Mouse (Mus musculus) frontal cortex, adult 2 months (tissue): ENCODE results near the gene Zdhhc4. TPM values are rescaled to one million over a fixed set of nuclear protein-coding genes. Genes with fewer than 3 reads are reported as not detected.

Source experiments
- DNase-seq, 2 experiments: peaks; one replicate each; pipeline ENCODE4 v3.0.0; 2022; ENCODE audit warnings: low spot score in 1 of 2; ENCODE audit errors: extremely low spot score in 1 of 2
- polyA plus RNA-seq: library from polyadenylated mRNA; depleted of rRNA; stranded (reverse); fragments of >200 nt; gene quantifications from 2 replicates; pipeline ENCODE4 v1.2.3, GENCODE M21; 2012; rRNA removed

The Zdhhc4 gene
- 68.2 and 75.4 TPM in 2 replicates for polyA plus RNA-seq

- DNase-seq, result peak; percentile 58 to 96
Measured at GRCm38 (mm10) chr5:143328690-143329495, at the start of gene Zdhhc4. Gene Zdhhc4 (minus strand): TSS chr5:143329256.

GRCm38 (mm10) chr5:143376156-143376555, 47.1 kb upstream of the Zdhhc4 start:
- no peak for DNase-seq

GRCm38 (mm10) chr5:143375242-143375641, 46.2 kb upstream of the Zdhhc4 start:
- peak in 1 of 2 experiments; percentile 74 for DNase-seq

- DNase-seq, result peak in 1 of 2 experiments; percentile 20
Measured at GRCm38 (mm10) chr5:143372818-143373217, 43.8 kb upstream of the Zdhhc4 start.

- DNase-seq, result no peak
Measured at GRCm38 (mm10) chr5:143371146-143371510, 42.1 kb upstream of the Zdhhc4 start.

- DNase-seq, result no peak
Measured at GRCm38 (mm10) chr5:143370416-143371145, 41.5 kb upstream of the Zdhhc4 start.

- no peak for DNase-seq
Measured at GRCm38 (mm10) chr5:143369611-143370255, 40.7 kb upstream of the Zdhhc4 start.

- no peak for DNase-seq
Measured at GRCm38 (mm10) chr5:143367931-143368330, 38.9 kb upstream of the Zdhhc4 start.

GRCm38 (mm10) chr5:143363678-143364615, 34.9 kb upstream of the Zdhhc4 start:
- DNase-seq, result peak in 1 of 2 experiments; percentile 16

GRCm38 (mm10) chr5:143361428-143361827, 32.4 kb upstream of the Zdhhc4 start:
- peak in 1 of 2 experiments; percentile 15 for DNase-seq

- no peak for DNase-seq
Measured at GRCm38 (mm10) chr5:143360000-143360399, 30.9 kb upstream of the Zdhhc4 start.

- DNase-seq, result peak in 1 of 2 experiments; percentile 13
Measured at GRCm38 (mm10) chr5:143359263-143359662, 30.2 kb upstream of the Zdhhc4 start.

GRCm38 (mm10) chr5:143357564-143357963, 28.5 kb upstream of the Zdhhc4 start:
- no peak for DNase-seq

- no peak for DNase-seq
Measured at GRCm38 (mm10) chr5:143356686-143357388, 27.8 kb upstream of the Zdhhc4 start, which contains the start of gene Grid2ip. Gene Grid2ip (plus strand): TSS chr5:143357338.

GRCm38 (mm10) chr5:143356017-143356416, 27.0 kb upstream of the Zdhhc4 start:
- no peak for DNase-seq

- DNase-seq, result no peak
Measured at GRCm38 (mm10) chr5:143346367-143346766, 17.3 kb upstream of the Zdhhc4 start.

GRCm38 (mm10) chr5:143339603-143340002, 10.5 kb upstream of the Zdhhc4 start:
- DNase-seq, result no peak

GRCm38 (mm10) chr5:143336559-143336958, 7.5 kb upstream of the Zdhhc4 start:
- DNase-seq, result no peak

- no peak for DNase-seq
Measured at GRCm38 (mm10) chr5:143335089-143335460, 6.0 kb upstream of the Zdhhc4 start.
